Mouse (Mus musculus) layer of hippocampus, adult 2 months (tissue): Measurements from ENCODE around the gene Sbsn. TPM values are rescaled to one million over a fixed set of nuclear protein-coding genes. Genes with fewer than 3 reads are reported as not detected.
"Not testable (repeated sequence)": the region's sequence is repeated elsewhere in the genome, so short reads cannot be mapped to it uniquely, and the experiment has no call there.

ENCODE experiments used
- DNase-seq, 2 experiments: peaks; one replicate each; pipeline ENCODE4 v3.0.0; 2022; ENCODE audit warnings: low spot score in 2 of 2
- H3K27ac ChIP-seq: fragments of 200-600 bp; 2 replicates; pipeline ENCODE4 v1.8.1; 2022
- H3K4me3 ChIP-seq: fragments of 200-600 bp; 2 replicates; pipeline ENCODE4 v1.8.1; 2022; ENCODE audit warnings: mild to moderate bottlenecking
- CTCF ChIP-seq: fragments of 200-600 bp; conservative IDR thresholded peaks from 2 replicates; pipeline ENCODE4 v1.8.1; 2022; ENCODE audit warnings: antibody characterized with exemption, mild to moderate bottlenecking, moderate library complexity
- total RNA-seq, 2 experiments: library from RNA; stranded (reverse); gene quantifications; 2 replicates each; pipeline ENCODE4 v1.2.3; 2021

Gene Sbsn
- total RNA-seq, 2 experiments from 2014 or later, result 4.9 to 6.1 TPM

- H3K27ac ChIP-seq, result no peak overlapping the region
- no peak overlapping the region for H3K4me3 ChIP-seq
- TF ChIP-seq CTCF, result no peak
- no peak for DNase-seq
Measured at GRCm38 (mm10) chr7:30736211-30736610, 15.1 kb upstream of the Sbsn start.

- not testable (repeated sequence) for H3K27ac ChIP-seq, H3K4me3 ChIP-seq, DNase-seq
Measured at GRCm38 (mm10) chr7:30742570-30742969, 8.7 kb upstream of the Sbsn start.

GRCm38 (mm10) chr7:30743617-30744016, 7.7 kb upstream of the Sbsn start, which contains the start of gene Gapdhs:
Gene Gapdhs, minus strand, starts transcription at chr7:30743681.
- H3K27ac ChIP-seq, H3K4me3 ChIP-seq: not testable (repeated sequence)

GRCm38 (mm10) chr7:30744022-30744598, 7.2 kb upstream of the Sbsn start:
- Histone ChIP-seq H3K27ac (no peak overlapping the region), H3K4me3 (no peak overlapping the region)
- TF ChIP-seq CTCF, result peak; percentile 35
- no peak for DNase-seq

More at GRCm38 (mm10) chr7:30743617-30744016, 7.7 kb upstream of the Sbsn start, which contains the start of gene Gapdhs:
- DNase-seq, result not testable (repeated sequence)

- TF ChIP-seq CTCF, result peak; percentile 31
- no peak overlapping the region for H3K4me3 ChIP-seq
- DNase-seq, result no peak
- no peak overlapping the region for H3K27ac ChIP-seq
Measured at GRCm38 (mm10) chr7:30747525-30748204, 3.6 kb upstream of the Sbsn start.

- DNase-seq, result no peak
- TF ChIP-seq CTCF, result no peak
- Histone ChIP-seq H3K27ac (no peak overlapping the region), H3K4me3 (no peak overlapping the region)
Measured at GRCm38 (mm10) chr7:30749824-30750606, 1.3 kb upstream of the Sbsn start.

GRCm38 (mm10) chr7:30757001-30757400, 5.7 kb downstream of the Sbsn start:
- H3K27ac ChIP-seq, result no peak overlapping the region
- TF ChIP-seq CTCF, result no peak
- no peak overlapping the region for H3K4me3 ChIP-seq
- DNase-seq, result no peak

GRCm38 (mm10) chr7:30758853-30759252, 7.6 kb downstream of the Sbsn start:
- Histone ChIP-seq H3K4me3 (no peak overlapping the region), H3K27ac (no peak overlapping the region)
- peak; percentile 57 for TF ChIP-seq CTCF
- DNase-seq, result no peak

- Histone ChIP-seq H3K4me3 (no peak overlapping the region), H3K27ac (no peak overlapping the region)
- TF ChIP-seq CTCF, result no peak
- no peak for DNase-seq
Measured at GRCm38 (mm10) chr7:30761769-30762352, 10.6 kb downstream of the Sbsn start.

GRCm38 (mm10) chr7:30763456-30763855, 12.2 kb downstream of the Sbsn start, which contains the start of gene Dmkn:
Gene Dmkn, plus strand, starts transcription at chr7:30763756.
- no peak within 1 kb of the TSS for H3K27ac ChIP-seq

GRCm38 (mm10) chr7:30765173-30765572, 13.9 kb downstream of the Sbsn start:
- TF ChIP-seq CTCF, result no peak
- H3K27ac ChIP-seq, result no peak overlapping the region
- H3K4me3 ChIP-seq, result no peak overlapping the region
- DNase-seq, result no peak

More at GRCm38 (mm10) chr7:30763456-30763855, 12.2 kb downstream of the Sbsn start, which contains the start of gene Dmkn:
- no peak for DNase-seq
- no peak within 1 kb of the TSS for H3K4me3 ChIP-seq
- TF ChIP-seq CTCF, result no peak

- no peak for DNase-seq
- Histone ChIP-seq H3K27ac (no peak overlapping the region), H3K4me3 (no peak overlapping the region)
- peak; percentile 48 for TF ChIP-seq CTCF
Measured at GRCm38 (mm10) chr7:30766408-30766807, 15.1 kb downstream of the Sbsn start.

- no peak for TF ChIP-seq CTCF
- H3K4me3 ChIP-seq, result no peak overlapping the region
- H3K27ac ChIP-seq, result no peak overlapping the region
- no peak for DNase-seq
Measured at GRCm38 (mm10) chr7:30769236-30769635, 18.0 kb downstream of the Sbsn start.
